Mouse (Mus musculus) forebrain, embryonic 11.5 days (tissue): ENCODE data around the gene Rbpj. TPM values are rescaled to one million over a fixed set of nuclear protein-coding genes. Genes with fewer than 3 reads are reported as not detected.

Experiments used
- ATAC-seq: fragments of 200-750 bp; cut with Nextera tagmentation; replicated peaks from 2 replicates; pipeline ENCODE4 v1.8.0; 2017; ENCODE audit warnings: moderate TSS enrichment; ENCODE audit not compliant: low FRiP score
- DNase-seq: peaks from one replicate; pipeline ENCODE4 v3.0.0-alpha.2; 2017; ENCODE audit warnings: low spot score
- H3K27ac ChIP-seq: fragments of 300-500 bp; sonication (generic); 2 replicates; pipeline ENCODE4 v1.5.1; 2014; ENCODE audit warnings: low read depth, low read length
- H3K27me3 ChIP-seq: fragments of 300-500 bp; sonication (generic); 2 replicates; pipeline ENCODE4 v1.6.1; 2014; ENCODE audit warnings: mild to moderate bottlenecking, low read length, mixed read lengths; ENCODE audit not compliant: control insufficient read depth, insufficient read depth
- H3K36me3 ChIP-seq: fragments of 300-500 bp; sonication (generic); 2 replicates; pipeline ENCODE4 v1.6.1; 2014; ENCODE audit warnings: mild to moderate bottlenecking, low read length, moderate library complexity, mixed read lengths; ENCODE audit not compliant: control insufficient read depth, insufficient read depth
- H3K4me1 ChIP-seq: fragments of 300-500 bp; sonication (generic); replicated peaks from 2 replicates; pipeline ENCODE4 v1.6.1; 2014; ENCODE audit warnings: low read length, mixed read lengths; ENCODE audit not compliant: control insufficient read depth, insufficient read depth
- H3K4me2 ChIP-seq: fragments of 300-500 bp; sonication (generic); 2 replicates; pipeline ENCODE4 v1.6.1; 2014; ENCODE audit warnings: low read depth, mild to moderate bottlenecking, low read length, moderate library complexity, mixed read lengths; ENCODE audit not compliant: severe bottlenecking
- H3K4me3 ChIP-seq: fragments of 300-500 bp; sonication (generic); 2 replicates; pipeline ENCODE4 v1.5.1; 2014; ENCODE audit warnings: low read depth, low read length
- H3K9ac ChIP-seq: fragments of 300-500 bp; sonication (generic); 2 replicates; pipeline ENCODE4 v1.6.1; 2014; ENCODE audit warnings: low read length
- H3K9me3 ChIP-seq: fragments of 300-500 bp; sonication (generic); 2 replicates; pipeline ENCODE4 v1.6.1; 2016; ENCODE audit warnings: low read length, mixed read lengths; ENCODE audit not compliant: control insufficient read depth
- WGBS: fragments of 180-500 bp; shearing (Covaris S2); extraction: QIAGEN DNeasy Blood & Tissue Kit; methylation state at CpG from one replicate; pipeline ENCODE4 v1.1.7; 2014; 5-methylcytosine and 5-hydroxymethylcytosine counted together
- polyA plus RNA-seq: library from polyadenylated mRNA; unstranded; fragments of >200 nt; fragmentation: Nextera tagmentation; extraction: Ambion mirVana; gene quantifications from 2 replicates; pipeline ENCODE4 v1.2.1, GENCODE M21; 2014

The Rbpj gene
- polyA plus RNA-seq, 1 experiment from 2014 or later: 61.5 TPM

DNA sequence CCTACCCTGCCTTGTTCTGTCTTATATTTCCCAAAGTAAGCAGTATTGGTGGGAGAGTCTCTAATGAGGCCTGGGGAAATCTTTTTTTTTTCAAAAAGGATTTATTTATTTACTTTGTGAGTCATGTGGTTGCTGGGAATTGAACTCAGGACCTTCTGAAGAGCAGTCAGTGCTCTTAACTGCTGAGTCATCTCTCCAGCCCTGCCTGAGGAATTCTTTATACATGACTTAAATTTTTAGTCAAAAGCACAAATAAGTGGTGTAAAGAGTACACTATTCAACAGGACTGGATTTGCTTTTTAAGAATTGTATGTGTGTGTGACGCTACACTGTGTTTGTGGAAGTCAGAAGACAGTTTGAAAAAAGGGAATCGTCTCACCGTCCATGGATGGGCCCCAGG, 166.1 kb downstream of the Rbpj start:
- no peak for DNase-seq

DNA sequence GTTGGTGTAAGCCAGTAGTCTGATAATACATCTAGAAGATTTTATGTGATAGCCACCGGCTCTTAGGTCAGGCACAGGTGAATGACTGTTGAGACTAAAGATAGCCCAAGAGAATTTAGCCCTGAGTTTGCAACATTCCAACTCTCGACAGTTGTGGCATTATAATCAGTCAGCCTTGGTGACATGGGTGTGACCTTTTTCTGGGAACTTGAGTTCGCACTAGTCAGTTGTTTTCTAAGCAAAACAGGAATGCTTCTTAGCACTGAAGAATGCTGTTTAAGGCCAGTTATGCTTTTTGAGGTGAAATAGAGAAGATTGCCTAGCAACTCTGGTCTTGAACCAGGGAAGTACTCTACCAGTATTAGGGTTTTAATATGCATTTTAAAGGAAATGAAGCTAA, 170.8 kb downstream of the Rbpj start:
- Histone ChIP-seq H3K4me2 (no peak overlapping the region), H3K9me3 (no peaks in the 10 kb centered on the region), H3K36me3 (no peaks in the 10 kb centered on the region), H3K27ac (no peak overlapping the region), H3K4me3 (no peak overlapping the region), H3K9ac (no peak overlapping the region), H3K4me1 (no peaks in the 10 kb centered on the region), H3K27me3 (no peaks in the 10 kb centered on the region)
- 82% methylated on average over 3 of the region's 3 CpGs for WGBS
- ATAC-seq: no peak
- DNase-seq: no peak

More for the DNA sequence above, 166.1 kb downstream of the Rbpj start:
- Histone ChIP-seq H3K4me3 (no peak overlapping the region), H3K36me3 (no peaks in the 10 kb centered on the region), H3K4me2 (no peak overlapping the region), H3K4me1 (no peaks in the 10 kb centered on the region), H3K9me3 (no peaks in the 10 kb centered on the region), H3K27me3 (no peaks in the 10 kb centered on the region), H3K9ac (no peak overlapping the region), H3K27ac (no peak overlapping the region)
- WGBS: 88% methylated on average over 3 of the region's 3 CpGs
- ATAC-seq: no peak

GRCm38 (mm10) chr5:53637206-53637605, 171.3 kb downstream of the Rbpj start:
- no peaks in the 10 kb centered on the region for H3K4me1 ChIP-seq
- H3K36me3 ChIP-seq: no peaks in the 10 kb centered on the region
- no peak overlapping the region for H3K4me3 ChIP-seq
- H3K27ac ChIP-seq: no peak overlapping the region
- ATAC-seq: no peak
- no peak overlapping the region for H3K4me2 ChIP-seq
- no peak for DNase-seq
- WGBS: 88% methylated on average over 3 of the region's 3 CpGs
- no peaks in the 10 kb centered on the region for H3K27me3 ChIP-seq
- H3K9ac ChIP-seq: no peak overlapping the region
- no peaks in the 10 kb centered on the region for H3K9me3 ChIP-seq

GRCm38 (mm10) chr5:53638647-53639046, 172.7 kb downstream of the Rbpj start:
- Histone ChIP-seq H3K9ac (no peak overlapping the region), H3K27ac (no peak overlapping the region), H3K4me3 (no peak overlapping the region), H3K4me2 (no peak overlapping the region), H3K4me1 (no peaks in the 10 kb centered on the region), H3K27me3 (no peaks in the 10 kb centered on the region), H3K36me3 (no peaks in the 10 kb centered on the region), H3K9me3 (no peaks in the 10 kb centered on the region)
- DNase-seq: no peak
- no peak for ATAC-seq
- WGBS: 74% methylated on average over 3 of the region's 3 CpGs

GRCm38 (mm10) chr5:53646669-53647068, 180.7 kb downstream of the Rbpj start:
- ATAC-seq: no peak
- no peaks in the 10 kb centered on the region; the same call in 1 of the 2 replicates for H3K36me3 ChIP-seq

GRCm38 (mm10) chr5:53647358-53647757, 181.4 kb downstream of the Rbpj start:
- no peak for ATAC-seq
- DNase-seq: no peak
- 89% methylated on average over 2 of the region's 2 CpGs for WGBS
- Histone ChIP-seq H3K9me3 (no peaks in the 10 kb centered on the region), H3K27me3 (no peaks in the 10 kb centered on the region), H3K27ac (no peak overlapping the region), H3K4me2 (no peak overlapping the region), H3K9ac (no peak overlapping the region), H3K4me3 (no peak overlapping the region), H3K4me1 (no peaks in the 10 kb centered on the region), H3K36me3 (peaks cover 4% of the 10 kb centered on the region; the same call in 1 of the 2 replicates)

More at GRCm38 (mm10) chr5:53646669-53647068, 180.7 kb downstream of the Rbpj start:
- no peak for DNase-seq
- Histone ChIP-seq H3K9me3 (no peaks in the 10 kb centered on the region), H3K4me3 (no peak overlapping the region), H3K9ac (no peak overlapping the region), H3K27ac (no peak overlapping the region), H3K4me2 (no peak overlapping the region), H3K27me3 (no peaks in the 10 kb centered on the region), H3K4me1 (no peaks in the 10 kb centered on the region)
- 88% methylated on average over 6 of the region's 9 CpGs for WGBS

DNA sequence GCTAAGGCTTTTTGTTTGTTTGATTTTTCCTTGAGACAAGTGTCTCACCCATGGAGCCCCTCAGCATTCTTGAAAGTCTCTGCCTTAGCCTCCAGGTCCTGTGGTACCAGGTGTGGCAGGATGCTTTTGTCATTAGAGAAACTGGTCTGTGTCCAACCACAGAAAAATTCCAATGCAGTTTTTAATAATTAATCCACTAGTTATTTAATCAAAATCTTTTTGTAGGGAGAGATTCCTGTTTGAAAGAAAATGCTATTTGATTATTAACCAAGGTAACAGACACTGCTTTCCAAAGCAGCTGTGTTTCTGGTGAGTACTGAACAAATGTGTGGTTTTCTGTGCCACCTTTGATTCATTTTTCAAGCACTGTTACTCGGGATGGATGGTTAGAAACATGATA, 190.6 kb downstream of the Rbpj start:
- H3K36me3 ChIP-seq: peaks cover 4% of the 10 kb centered on the region; the same call in 1 of the 2 replicates
- H3K4me3 ChIP-seq: no peak overlapping the region
- H3K4me2 ChIP-seq: no peak overlapping the region
- H3K4me1 ChIP-seq: no peaks in the 10 kb centered on the region
- H3K27me3 ChIP-seq: no peaks in the 10 kb centered on the region
- no peak overlapping the region for H3K9ac ChIP-seq
- no peak overlapping the region for H3K27ac ChIP-seq
- no peak for DNase-seq
- no peaks in the 10 kb centered on the region for H3K9me3 ChIP-seq
- WGBS: 46% methylated on average over 1 of the region's 1 CpGs
- no peak for ATAC-seq

GRCm38 (mm10) chr5:53657925-53658324, 192.0 kb downstream of the Rbpj start:
- no peak for DNase-seq
- no peak overlapping the region for H3K9ac ChIP-seq
- H3K36me3 ChIP-seq: no peaks in the 10 kb centered on the region
- no peaks in the 10 kb centered on the region for H3K9me3 ChIP-seq
- H3K4me2 ChIP-seq: no peak overlapping the region
- ATAC-seq: peak; percentile 75; the same call in 1 of the 2 replicates
- 84% methylated on average over 6 of the region's 6 CpGs for WGBS
- H3K4me3 ChIP-seq: no peak overlapping the region
- H3K4me1 ChIP-seq: no peaks in the 10 kb centered on the region
- H3K27me3 ChIP-seq: no peaks in the 10 kb centered on the region
- no peak overlapping the region for H3K27ac ChIP-seq

- H3K9me3 ChIP-seq: no peaks in the 10 kb centered on the region
- DNase-seq (no peak), ATAC-seq (no peak)
- H3K36me3 ChIP-seq: no peaks in the 10 kb centered on the region
- WGBS: 92% methylated on average over 2 of the region's 2 CpGs
- H3K4me2 ChIP-seq: no peak overlapping the region
- H3K4me3 ChIP-seq: no peak overlapping the region
- no peaks in the 10 kb centered on the region for H3K27me3 ChIP-seq
- no peak overlapping the region for H3K27ac ChIP-seq
- no peak overlapping the region for H3K9ac ChIP-seq
- H3K4me1 ChIP-seq: no peaks in the 10 kb centered on the region
These were observed 195.6 kb downstream of the Rbpj start for GRCm38 (mm10) chr5:53661508-53661907.
